Mouse (Mus musculus) embryonic fibroblast, embryonic 13.5 days (primary cell): Measurements from ENCODE around the gene Hs1bp3. TPM values are rescaled to one million over a fixed set of nuclear protein-coding genes. Genes with fewer than 3 reads are reported as not detected.
A peak's percentile ranks its signal among the peaks of the same experiment; 100 is the strongest.

Experiments used
- H3K27ac ChIP-seq: 2 replicates; pipeline ENCODE4 v1.5.1; 2012; ENCODE audit warnings: low read length, control low read depth, inconsistent platforms; ENCODE audit not compliant: insufficient read depth
- H3K4me1 ChIP-seq: 2 replicates; pipeline ENCODE4 v1.6.1; 2011; ENCODE audit warnings: low read length; ENCODE audit not compliant: control insufficient read depth, insufficient read depth
- H3K4me3 ChIP-seq: 2 replicates; pipeline ENCODE4 v1.5.1; 2011; ENCODE audit warnings: mild to moderate bottlenecking, control low read depth, low read length; ENCODE audit not compliant: insufficient read depth
- CTCF ChIP-seq: IDR thresholded peaks from 2 replicates; pipeline ENCODE4 v1.5.1; 2011; ENCODE audit warnings: mild to moderate bottlenecking, control low read depth, low read length, moderate library complexity, borderline replicate concordance; ENCODE audit not compliant: insufficient read depth
- POLR2A ChIP-seq: IDR thresholded peaks from 2 replicates; pipeline ENCODE4 v1.6.1; 2011; ENCODE audit warnings: low read depth, mild to moderate bottlenecking, control low read depth, low read length, moderate library complexity
- polyA plus RNA-seq: library from polyadenylated mRNA; stranded (reverse); fragments of >200 nt; gene quantifications from 2 replicates; pipeline ENCODE4 v1.2.4, GENCODE M21; 2011; ENCODE audit warnings: low read depth; ENCODE audit not compliant: missing spikeins, insufficient read length

The Hs1bp3 gene
- polyA plus RNA-seq, 1 experiment: 20.5 TPM

DNA sequence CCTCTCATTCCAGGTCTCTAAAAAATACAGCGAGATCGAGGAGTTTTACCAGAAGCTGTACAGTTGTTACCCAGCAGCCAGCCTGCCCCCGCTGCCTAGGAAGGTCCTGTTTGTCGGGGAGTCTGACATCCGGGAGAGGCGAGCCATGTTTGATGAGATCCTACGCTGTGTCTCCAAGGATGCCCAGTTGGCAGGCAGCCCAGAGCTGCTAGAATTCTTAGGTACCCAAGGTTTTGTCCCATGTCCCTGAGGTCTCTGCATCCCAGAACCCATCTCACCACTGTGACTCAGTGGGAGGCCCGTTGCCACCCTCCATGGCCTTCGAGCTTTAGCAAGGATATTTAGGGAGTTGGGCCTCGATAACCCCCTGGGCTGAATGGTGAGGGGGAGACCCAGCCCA is 8.3 kb downstream of the Hs1bp3 start:
- H3K4me1 ChIP-seq: no peaks in the 10 kb centered on the region
- no peak overlapping the region for H3K27ac ChIP-seq
- TF ChIP-seq POLR2A (no peak), CTCF (no peak)
- no peak overlapping the region for H3K4me3 ChIP-seq

DNA sequence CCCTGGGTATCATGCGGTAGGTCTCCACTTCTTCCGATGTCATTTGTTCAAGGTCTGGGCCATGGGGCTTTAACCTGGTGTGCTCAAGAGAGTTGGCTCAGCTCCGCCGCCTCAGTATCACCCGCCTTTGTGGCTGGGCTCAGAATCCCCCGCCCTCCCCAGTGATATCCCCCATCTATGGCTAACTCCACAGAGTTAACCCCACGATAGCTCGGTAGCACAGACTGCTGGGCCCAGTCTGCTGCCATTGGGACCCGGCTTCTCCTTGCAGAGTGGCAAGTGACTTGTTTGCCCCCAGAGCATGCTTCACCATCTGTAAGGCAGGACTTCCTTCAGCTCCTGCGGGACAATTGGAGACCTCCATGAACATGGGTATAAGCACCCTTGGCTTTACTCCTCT is 10.9 kb downstream of the Hs1bp3 start:
- no peak overlapping the region for H3K27ac ChIP-seq
- H3K4me1 ChIP-seq: no peaks in the 10 kb centered on the region
- no peak overlapping the region for H3K4me3 ChIP-seq
- TF ChIP-seq CTCF (no peak), POLR2A (no peak)

DNA sequence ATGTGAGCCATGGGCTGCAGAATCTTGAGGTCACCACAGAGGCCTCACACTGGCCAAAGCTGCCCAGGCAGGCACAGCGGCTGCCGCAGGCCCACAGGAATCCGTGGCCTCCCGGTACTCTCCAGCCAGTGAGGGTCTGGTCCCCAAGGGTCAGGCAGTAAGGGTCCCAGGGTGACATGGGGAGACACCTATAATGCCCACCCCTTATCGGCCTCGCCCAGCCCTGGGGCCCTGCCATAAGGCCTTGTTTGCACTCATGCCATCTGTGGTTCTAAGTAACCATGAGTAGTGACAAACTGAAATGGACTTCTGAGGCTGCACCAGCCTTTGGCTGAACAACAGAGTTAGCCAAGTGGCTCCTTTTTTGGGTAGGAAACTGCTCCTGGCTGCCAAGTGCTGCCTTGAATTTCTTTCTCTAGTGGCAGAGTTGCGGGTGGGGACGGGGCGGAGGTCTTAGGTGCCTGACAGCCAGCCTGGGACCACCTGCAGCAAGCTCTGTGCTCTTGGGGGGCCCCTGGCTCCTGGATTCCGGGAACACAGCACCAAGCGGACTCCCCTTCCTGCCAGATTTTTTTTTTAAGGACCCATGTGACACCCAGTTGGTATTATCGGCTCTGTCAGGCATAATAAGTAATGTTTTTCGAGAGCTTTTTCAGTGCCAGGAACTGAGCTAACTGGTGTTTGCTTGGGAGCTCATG is 12.2 kb downstream of the Hs1bp3 start:
- TF ChIP-seq CTCF (no peak), POLR2A (no peak)

DNA sequence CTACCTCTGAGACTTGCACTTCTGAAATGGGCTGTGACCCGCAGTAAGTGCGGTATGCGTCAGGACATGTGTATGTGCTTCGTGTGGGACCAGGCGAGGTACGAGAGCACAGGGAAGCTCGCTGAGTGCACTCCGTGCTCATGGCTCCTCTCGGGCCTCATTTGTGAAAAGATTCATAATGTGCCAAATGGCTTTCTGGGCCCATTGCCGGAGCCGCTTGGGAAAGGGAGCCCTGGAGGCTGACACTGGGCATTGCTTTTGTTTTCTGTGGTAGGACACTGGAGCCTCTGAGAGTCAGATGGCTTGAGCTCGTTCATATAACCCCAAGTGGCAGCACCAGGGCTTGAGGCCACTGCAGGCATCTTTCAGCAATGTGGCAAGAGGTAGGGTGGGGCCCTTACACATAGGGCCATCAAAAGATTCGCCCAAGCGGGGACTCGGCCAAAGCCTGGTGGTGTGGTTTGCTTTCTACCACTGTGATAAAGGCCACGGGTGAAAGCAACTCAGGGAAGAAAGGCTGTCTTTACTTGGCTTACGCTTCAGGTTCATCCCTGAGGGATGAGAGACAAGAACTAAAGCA is 12.8 kb downstream of the Hs1bp3 start:
- Histone ChIP-seq H3K4me3 (no peak overlapping the region), H3K4me1 (no peaks in the 10 kb centered on the region), H3K27ac (no peak overlapping the region)
- TF ChIP-seq CTCF: no peak
- no peak for TF ChIP-seq POLR2A

More for the DNA sequence above, 12.2 kb downstream of the Hs1bp3 start:
- Histone ChIP-seq H3K4me1 (no peaks in the 10 kb centered on the region), H3K4me3 (no peak overlapping the region), H3K27ac (no peak overlapping the region)

DNA sequence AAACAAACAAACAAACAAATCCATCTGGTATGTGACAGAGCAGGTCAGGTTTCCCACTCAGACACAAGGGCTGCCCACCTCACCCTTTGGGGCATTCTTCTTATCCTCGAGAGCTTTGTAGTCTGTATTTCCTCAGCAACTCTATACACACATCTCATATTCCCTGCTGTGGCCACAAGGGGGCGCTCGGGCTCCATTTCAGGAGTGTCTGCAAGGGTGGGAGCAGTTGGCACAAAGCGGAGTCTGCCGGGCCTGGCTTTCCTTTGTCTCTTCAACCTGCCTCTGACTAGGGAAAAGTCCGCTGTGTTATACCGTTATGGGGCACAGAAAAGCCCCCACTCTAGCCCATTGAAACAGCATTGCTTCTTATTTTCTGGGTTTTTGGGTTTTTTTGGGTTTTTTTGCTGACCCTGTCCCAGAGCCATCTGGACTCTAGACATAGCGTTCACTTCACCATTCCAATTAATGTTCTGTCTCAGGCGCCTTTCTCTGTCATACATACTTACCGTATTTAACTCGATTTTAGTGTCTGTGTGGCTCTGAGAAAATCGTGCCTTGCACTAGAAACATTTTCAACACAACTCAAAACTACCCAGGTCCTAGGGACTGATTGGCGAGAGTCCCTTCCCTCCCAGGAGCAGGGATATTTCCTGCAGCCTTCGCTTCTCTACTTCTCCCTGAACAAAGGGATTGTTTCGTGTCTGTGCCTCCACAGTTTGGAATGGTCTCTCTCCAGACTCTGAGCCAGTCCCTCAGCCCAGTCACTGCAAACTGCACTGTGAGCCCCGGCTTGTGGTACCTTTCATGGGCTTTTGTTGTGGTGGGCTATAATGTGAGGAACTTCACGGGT is 13.8 kb downstream of the Hs1bp3 start:
- Histone ChIP-seq H3K4me3 (no peak overlapping the region), H3K27ac (no peak overlapping the region), H3K4me1 (no peaks in the 10 kb centered on the region)
- no peak for TF ChIP-seq POLR2A
- peak; percentile 78 for TF ChIP-seq CTCF

DNA sequence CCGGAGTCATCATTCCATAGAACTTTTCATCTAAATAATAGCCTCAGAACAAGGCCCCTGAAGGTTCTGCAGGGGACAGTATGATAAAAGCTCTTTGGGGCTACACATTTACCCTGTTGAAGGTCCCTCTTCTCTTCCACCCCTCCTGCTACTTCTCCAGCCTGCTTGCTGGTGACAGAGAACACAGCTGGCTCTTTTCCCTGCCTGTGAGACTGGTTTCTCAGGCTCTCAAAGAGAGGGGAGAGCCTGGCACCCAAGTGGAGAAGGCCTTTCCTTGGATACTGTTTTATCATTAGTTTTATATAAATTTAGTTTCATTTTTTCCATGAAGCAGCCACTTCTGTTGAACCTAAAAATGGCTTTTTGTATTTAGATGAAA is 14.4 kb downstream of the Hs1bp3 start:
- H3K4me1 ChIP-seq: no peaks in the 10 kb centered on the region
- H3K4me3 ChIP-seq: no peak overlapping the region
- H3K27ac ChIP-seq: no peak overlapping the region
- TF ChIP-seq POLR2A: no peak
- no peak for TF ChIP-seq CTCF

DNA sequence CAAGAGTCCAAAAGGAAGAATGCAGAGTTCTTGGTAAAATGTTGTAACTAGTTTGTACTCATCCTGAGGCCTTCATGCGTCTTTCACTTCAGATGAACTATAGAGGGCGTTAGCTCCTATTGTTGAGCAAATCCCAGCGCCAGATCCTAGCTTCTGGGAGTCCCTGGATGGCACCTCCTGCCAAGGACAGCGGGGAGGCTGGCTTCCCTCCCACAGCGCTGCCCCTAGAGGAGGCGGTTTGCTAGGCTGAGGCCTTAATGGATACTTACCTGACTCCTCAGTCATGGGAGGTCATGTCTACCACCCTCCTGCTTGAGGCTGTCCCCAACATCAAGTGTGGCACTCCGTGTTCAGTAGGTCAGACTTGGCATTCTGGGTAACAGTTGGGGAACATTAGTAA is 16.0 kb downstream of the Hs1bp3 start:
- Histone ChIP-seq H3K27ac (no peak overlapping the region), H3K4me3 (no peak overlapping the region), H3K4me1 (no peaks in the 10 kb centered on the region)
- 0 out of 2 replicates have a peak, but pooled peaks have one; percentile 9 for TF ChIP-seq CTCF
- no peak for TF ChIP-seq POLR2A

DNA sequence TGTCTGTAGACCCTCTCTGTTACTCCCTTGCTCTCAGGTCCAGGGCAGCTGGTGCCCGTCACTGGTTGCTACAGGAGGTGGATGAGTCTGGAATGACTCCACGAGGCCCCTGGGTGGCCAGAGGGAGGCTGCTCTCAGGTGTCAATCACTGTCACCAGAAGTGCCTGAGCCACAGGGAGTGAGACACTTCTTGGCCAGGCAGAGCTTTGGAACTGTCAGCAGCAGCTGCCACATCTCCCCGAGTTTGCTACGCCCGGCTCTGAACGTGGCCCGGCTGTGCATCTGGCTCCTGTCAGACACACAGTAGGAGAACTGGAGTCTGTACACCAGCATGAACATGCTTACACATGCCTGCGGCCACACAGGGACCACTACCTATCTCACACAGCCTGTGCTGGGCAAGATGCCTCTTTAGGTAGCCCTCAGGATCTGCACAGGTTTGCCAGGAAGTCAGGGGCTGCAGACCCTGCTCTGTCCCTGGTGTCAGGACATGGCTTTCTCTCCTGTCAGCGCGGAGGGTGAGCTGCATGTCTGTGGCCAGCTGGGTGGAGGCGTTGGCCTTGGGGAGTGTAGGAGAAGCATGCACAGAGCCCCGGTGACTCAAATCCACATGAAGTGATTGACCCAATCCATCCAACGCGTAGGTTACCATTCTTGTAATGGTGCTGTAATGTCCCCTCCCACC is 18.4 kb downstream of the Hs1bp3 start:
- no peaks in the 10 kb centered on the region for H3K4me1 ChIP-seq
- H3K4me3 ChIP-seq: no peak overlapping the region
- H3K27ac ChIP-seq: no peak overlapping the region
- TF ChIP-seq POLR2A (no peak), CTCF (no peak)

DNA sequence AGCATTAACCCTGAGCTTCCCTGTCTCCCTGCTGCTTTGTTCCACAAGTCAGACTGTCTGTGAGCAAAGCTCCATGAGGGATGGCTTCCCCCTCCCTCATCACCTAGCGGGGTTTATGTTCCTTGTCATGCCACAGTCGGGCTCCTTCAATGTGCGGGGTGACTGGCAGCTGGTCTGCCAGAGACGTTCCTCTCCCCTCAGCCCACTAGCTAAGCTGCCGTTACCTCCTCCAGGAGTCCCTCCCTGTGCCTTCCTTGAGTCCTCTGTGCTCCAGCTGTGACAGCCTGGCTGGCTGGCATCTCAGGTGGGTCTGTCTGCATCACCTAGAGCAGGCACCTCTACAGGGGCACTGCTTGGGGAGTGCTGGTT is 18.9 kb downstream of the Hs1bp3 start:
- H3K4me3 ChIP-seq: no peak overlapping the region
- H3K4me1 ChIP-seq: no peaks in the 10 kb centered on the region
- H3K27ac ChIP-seq: no peak overlapping the region
- TF ChIP-seq POLR2A (no peak), CTCF (no peak)
